Mouse (Mus musculus): ENCODE measurements at regions not wholly inside any gene's neighbourhood (a gene's known extent, or its start where the extent isn't known, plus 50 kb on each side); places are given as distances from the start of the nearest gene placed in this dataset.

DNA sequence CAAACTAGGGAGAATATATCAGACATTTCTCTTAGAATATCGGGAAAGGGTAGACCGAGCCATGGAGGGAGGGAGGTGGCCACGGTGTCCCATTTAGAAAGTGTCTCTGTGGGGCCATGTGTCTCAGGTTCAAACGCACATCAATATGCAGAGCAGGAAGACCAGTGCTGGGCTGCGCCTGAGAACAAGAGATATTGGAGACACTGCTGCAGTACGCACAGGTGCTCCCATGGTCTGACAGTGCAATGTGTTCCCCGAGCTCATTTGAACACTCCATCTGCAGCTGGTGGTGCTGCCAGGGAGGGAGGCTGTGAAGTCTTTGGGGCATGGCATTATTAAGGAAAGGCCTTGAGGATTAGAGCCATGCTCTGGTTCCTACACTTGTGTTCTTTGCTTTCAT lies 60.6 kb upstream of the Irf2bp2 start:
- peak; percentile 65 for DNase-seq

- DNase-seq, result no peak
Observed at GRCm38 (mm10) chr8:126652151-126652550, 58.4 kb upstream of the Irf2bp2 start.

GRCm38 (mm10) chr8:126650945-126651344 lies 57.2 kb upstream of the Irf2bp2 start:
- DNase-seq, result no peak

DNA sequence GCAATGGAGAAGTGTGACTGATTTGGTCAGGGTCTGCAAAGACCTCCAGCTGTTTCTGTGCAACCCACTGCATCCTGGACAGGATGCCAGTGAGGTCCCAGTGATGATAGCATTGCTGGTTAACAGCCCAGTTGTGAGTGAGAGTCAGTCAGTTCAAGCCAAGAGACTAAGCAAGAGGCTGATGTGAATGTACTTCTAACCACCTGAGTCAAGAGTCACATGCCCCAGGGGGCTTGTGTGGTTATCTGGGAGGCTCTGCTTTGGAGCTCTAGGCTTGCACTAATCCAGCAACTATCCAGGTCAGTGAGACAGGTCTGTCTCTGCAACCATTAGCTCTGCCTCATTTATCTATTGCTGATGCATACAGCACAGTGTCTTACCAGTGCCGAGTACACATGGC lies 55.5 kb upstream of the Irf2bp2 start:
- DNase-seq, result no peak

DNA sequence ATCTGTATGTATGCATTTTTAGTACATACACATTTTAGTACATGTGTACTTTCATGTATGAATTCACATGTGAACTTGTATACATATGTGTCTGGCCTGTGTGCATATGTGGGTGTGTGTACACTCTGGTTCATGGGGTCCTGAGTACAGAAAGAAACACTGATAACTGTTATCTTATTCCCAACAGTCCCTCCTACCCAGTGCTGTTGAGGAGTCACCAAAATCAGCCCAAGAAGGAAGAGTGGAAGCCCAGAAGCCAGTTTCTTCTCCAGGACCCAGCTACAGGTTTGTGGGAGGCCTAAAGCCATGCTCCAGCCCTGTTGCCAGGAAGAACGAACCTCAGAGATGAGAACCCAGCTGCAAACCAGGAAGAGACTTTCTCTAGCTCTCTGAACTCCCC lies 53.6 kb upstream of the Irf2bp2 start:
- DNase-seq, result no peak

- DNase-seq, result no peak
Observed at GRCm38 (mm10) chr8:126646604-126647311, 53.0 kb upstream of the Irf2bp2 start.

DNA sequence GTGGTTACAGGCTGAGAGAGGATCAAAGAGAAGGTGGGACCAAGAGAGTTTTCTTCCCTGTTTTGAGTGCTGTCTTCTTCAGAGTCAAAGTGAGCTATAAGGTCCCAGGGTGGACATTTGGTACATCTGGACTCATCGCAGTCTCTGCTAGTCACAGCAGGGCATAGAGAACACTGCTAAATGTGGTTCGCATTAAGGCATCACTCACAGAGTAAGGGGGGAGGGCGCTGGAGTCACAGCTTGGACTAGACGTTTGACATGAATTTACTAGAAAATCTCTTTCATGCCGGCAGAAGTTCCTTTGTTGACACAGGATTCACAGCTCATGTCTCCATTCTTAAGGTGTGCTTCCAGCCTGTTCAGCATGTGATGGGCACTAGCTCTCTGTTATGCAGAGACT lies 50.4 kb upstream of the Irf2bp2 start:
- DNase-seq, result no peak

Measured in thymus, postnatal 4 days (tissue).